Mouse (Mus musculus) liver, embryonic 12.5 days (tissue): ENCODE data around the gene Lep. TPM values are rescaled to one million over a fixed set of nuclear protein-coding genes. Genes with fewer than 3 reads are reported as not detected.

Experiments
- ATAC-seq: fragments of 200-750 bp; cut with Nextera tagmentation; 2 replicates; pipeline ENCODE4 v1.8.0; 2017; ENCODE audit warnings: moderate number of reproducible peaks, mild to moderate bottlenecking, moderate library complexity
- H3K27ac ChIP-seq: fragments of 300-500 bp; sonication (generic); 2 replicates; pipeline ENCODE4 v1.5.1; 2016; ENCODE audit warnings: mild to moderate bottlenecking
- H3K27me3 ChIP-seq: fragments of 300-500 bp; sonication (generic); replicated peaks from 2 replicates; pipeline ENCODE4 v1.6.1; 2016; ENCODE audit warnings: mild to moderate bottlenecking, moderate library complexity
- H3K36me3 ChIP-seq: fragments of 300-500 bp; sonication (generic); 2 replicates; pipeline ENCODE4 v1.6.1; 2016; ENCODE audit warnings: mild to moderate bottlenecking, moderate library complexity
- H3K4me1 ChIP-seq: fragments of 300-500 bp; sonication (generic); 2 replicates; pipeline ENCODE4 v1.6.1; 2016
- H3K4me2 ChIP-seq: fragments of 300-500 bp; sonication (generic); 2 replicates; pipeline ENCODE4 v1.6.1; 2016; ENCODE audit warnings: mild to moderate bottlenecking, moderate library complexity
- H3K4me3 ChIP-seq: fragments of 300-500 bp; sonication (generic); 2 replicates; pipeline ENCODE4 v1.5.1; 2016; ENCODE audit warnings: mild to moderate bottlenecking, moderate library complexity
- H3K9ac ChIP-seq: fragments of 300-500 bp; sonication (generic); 2 replicates; pipeline ENCODE4 v1.6.1; 2016; ENCODE audit warnings: mild to moderate bottlenecking, moderate library complexity
- H3K9me3 ChIP-seq: fragments of 300-500 bp; sonication (generic); replicated peaks from 2 replicates; pipeline ENCODE4 v1.6.1; 2016; ENCODE audit warnings: mild to moderate bottlenecking, moderate library complexity
- WGBS: fragments of 180-500 bp; shearing (Covaris S2); methylation state at CpG from one replicate; pipeline ENCODE4 v1.1.7; 2016; ENCODE audit not compliant: insufficient replicate concordance; 5-methylcytosine and 5-hydroxymethylcytosine counted together
- polyA plus RNA-seq: library from polyadenylated mRNA; unstranded; fragments of >200 nt; fragmentation: Nextera tagmentation; extraction: Ambion mirVana; gene quantifications from 2 replicates; pipeline ENCODE4 v1.2.1, GENCODE M21; 2016

The Lep gene
- polyA plus RNA-seq, 1 experiment from 2014 or later = not detected

DNA sequence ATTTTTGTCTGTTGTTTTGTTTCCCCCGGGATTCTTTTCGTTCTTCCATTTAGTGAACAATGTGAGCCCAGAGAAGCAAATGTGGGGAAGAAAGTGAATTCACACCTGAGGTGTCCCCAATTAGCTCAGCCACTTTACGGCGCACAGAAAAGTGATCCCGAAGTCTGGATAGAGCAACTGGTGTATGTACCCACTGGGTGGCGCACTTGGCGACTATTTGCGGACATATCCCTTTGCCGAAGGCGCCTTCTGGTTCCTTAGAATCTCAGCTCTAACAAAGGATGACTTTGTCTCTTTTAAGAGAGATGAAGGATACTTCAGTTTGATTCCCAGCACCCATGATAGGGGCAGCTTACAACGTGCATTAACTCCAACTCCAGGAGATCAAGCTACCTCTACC lies 32.9 kb downstream of the Lep start:
- no peak for ATAC-seq
- H3K4me1 ChIP-seq = no peaks in the 10 kb centered on the region
- no peaks in the 10 kb centered on the region for H3K27me3 ChIP-seq
- no peak overlapping the region for H3K4me2 ChIP-seq
- no peak overlapping the region for H3K9ac ChIP-seq
- no peak overlapping the region for H3K27ac ChIP-seq
- H3K4me3 ChIP-seq = no peak overlapping the region
- WGBS = 59% methylated on average over 11 of the region's 11 CpGs
- no peaks in the 10 kb centered on the region for H3K9me3 ChIP-seq
- no peaks in the 10 kb centered on the region for H3K36me3 ChIP-seq

DNA sequence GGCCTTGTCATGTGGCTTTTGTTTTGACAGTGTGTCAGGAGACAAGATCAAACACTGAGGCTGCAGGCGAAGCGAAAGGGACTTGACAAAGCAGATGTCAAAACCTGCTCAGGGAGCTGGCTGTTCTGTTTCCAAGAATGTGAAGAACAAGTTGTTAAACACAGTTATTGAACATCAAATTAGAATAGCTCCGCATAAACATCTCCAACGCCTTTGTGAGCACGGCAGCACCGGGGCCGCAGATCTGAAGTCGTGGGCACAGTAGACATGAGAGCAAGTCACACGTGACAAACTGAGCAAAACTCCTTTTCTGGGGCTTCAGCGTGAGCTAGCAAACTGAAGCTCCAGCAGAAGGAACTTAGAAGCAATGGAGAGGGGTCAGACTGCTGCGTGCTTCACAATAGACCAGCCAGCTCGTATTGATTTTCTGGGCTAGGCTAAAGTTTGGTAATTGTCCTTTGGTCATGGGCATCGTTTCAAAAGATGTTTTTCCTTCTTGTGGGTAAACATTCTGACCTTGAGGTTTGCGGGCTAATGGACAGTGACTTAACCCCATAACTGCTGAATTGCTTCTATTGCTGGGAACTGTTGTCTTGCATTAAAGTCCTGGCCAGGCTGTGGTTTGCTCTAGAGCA lies 39.6 kb downstream of the Lep start:
- Histone ChIP-seq H3K4me3 (no peak overlapping the region), H3K27me3 (no peaks in the 10 kb centered on the region), H3K9me3 (no peaks in the 10 kb centered on the region), H3K4me2 (no peak overlapping the region), H3K36me3 (no peaks in the 10 kb centered on the region), H3K27ac (no peak overlapping the region), H3K4me1 (0 out of 2 replicates have a peak, but pooled peaks cover 7% of the 10 kb centered on the region), H3K9ac (no peak overlapping the region)
- no peak for ATAC-seq
- WGBS = 59% methylated on average over 14 of the region's 14 CpGs

DNA sequence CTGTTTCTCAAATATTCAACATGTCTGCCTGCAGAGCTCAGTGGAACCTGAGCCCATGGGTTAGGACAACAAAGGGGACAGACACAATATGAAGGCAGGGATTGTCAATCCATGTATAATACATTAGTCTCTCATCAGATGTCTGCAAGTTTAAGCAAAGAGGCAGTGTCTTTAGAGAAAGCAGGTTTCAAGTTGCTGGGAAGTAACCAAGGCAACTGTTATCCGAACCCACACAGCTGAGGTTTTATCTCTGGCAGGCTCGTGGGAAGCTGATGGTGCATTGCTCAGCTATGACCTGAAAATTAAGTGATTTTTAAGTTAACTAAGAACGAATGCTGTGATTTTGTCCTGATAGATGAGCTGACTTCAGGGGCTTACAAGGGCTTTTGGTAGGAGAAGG lies 40.4 kb downstream of the Lep start:
- no peaks in the 10 kb centered on the region for H3K27me3 ChIP-seq
- no peak for ATAC-seq
- H3K27ac ChIP-seq = no peak overlapping the region
- H3K9me3 ChIP-seq = no peaks in the 10 kb centered on the region
- no peak overlapping the region for H3K9ac ChIP-seq
- H3K4me3 ChIP-seq = no peak overlapping the region
- no peak overlapping the region for H3K4me2 ChIP-seq
- 32% methylated on average over 3 of the region's 3 CpGs for WGBS
- no peaks in the 10 kb centered on the region for H3K36me3 ChIP-seq
- 0 out of 2 replicates have a peak, but pooled peaks cover 7% of the 10 kb centered on the region for H3K4me1 ChIP-seq

DNA sequence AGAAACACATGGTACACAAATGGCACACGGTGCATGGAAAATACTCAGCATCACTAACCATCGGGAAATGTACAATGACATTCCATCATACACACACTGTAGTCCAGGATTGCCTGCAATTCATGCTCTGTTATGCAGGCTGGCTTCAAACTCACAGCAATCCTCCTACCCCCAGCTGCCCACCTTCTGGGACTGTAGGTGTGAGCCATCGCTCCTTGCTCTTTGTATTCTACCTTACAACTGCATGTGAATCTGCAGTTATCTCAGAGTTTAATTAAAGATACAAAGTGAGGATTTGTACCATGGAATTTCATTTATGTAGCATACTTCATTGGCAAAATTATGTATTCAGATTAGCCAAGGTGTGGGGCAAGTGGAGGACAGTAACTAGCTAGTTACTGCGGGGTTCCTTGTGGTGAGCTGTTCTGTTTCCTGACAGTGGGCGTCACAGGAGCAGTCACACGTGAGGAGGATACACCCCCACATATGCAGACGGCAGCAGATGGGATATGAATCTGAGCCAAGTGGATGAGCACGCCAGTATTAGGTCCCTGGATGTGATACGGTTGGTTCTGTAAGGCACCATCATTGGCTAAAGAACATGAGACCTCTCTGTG lies 41.3 kb downstream of the Lep start:
- H3K4me2 ChIP-seq = no peak overlapping the region
- no peak overlapping the region for H3K4me3 ChIP-seq
- no peaks in the 10 kb centered on the region for H3K27me3 ChIP-seq
- no peaks in the 10 kb centered on the region for H3K36me3 ChIP-seq
- no peak for ATAC-seq
- 65% methylated on average over 9 of the region's 9 CpGs for WGBS
- no peaks in the 10 kb centered on the region for H3K9me3 ChIP-seq
- 0 out of 2 replicates have a peak, but pooled peaks cover 7% of the 10 kb centered on the region for H3K4me1 ChIP-seq
- no peak overlapping the region for H3K9ac ChIP-seq
- no peak overlapping the region for H3K27ac ChIP-seq

DNA sequence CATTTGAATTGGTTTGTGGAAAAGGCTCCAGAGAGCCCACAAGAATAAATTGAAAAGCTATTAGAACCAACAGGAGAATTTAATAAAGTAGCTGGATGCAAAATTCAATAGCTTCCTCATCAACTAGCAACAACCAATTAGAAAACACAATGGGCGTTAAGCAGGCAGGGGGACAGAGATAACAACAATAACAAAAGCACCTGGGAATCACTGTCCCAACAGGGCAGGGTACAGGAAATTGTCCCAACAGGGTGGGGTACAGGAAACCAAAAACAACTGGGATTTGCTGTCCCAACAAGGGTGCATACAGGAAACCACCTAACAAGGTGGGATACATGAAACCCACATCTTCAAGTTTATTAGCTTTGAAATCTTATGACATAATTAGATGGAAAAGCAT lies 48.4 kb downstream of the Lep start:
- WGBS = 38% methylated on average over 1 of the region's 1 CpGs

DNA sequence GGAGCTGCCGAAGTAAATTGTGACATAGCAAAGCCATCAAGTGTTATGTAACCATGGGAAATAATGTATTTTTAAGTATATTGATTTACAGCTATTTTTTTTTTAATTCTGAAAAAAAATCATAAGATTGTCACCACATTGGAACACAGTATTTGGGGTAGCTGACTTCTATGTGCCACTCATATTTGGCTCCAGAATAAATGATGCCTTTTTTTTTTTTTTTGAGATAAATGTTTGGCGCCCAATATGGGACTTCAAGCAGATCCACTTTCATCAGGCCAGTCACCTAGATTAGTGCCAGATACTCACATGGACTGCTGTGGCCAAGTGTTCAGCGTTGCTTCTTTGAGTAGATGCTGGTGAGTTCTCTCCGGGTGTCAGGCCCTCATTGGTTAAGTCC lies 51.5 kb downstream of the Lep start:
- Histone ChIP-seq H3K4me3 (no peak overlapping the region), H3K9me3 (peaks cover 5% of the 10 kb centered on the region; the same call in 1 of the 2 replicates), H3K4me2 (no peak overlapping the region), H3K36me3 (no peaks in the 10 kb centered on the region), H3K27me3 (no peaks in the 10 kb centered on the region), H3K9ac (no peak overlapping the region), H3K4me1 (no peaks in the 10 kb centered on the region), H3K27ac (no peak overlapping the region)
- WGBS = 73% methylated on average over 4 of the region's 4 CpGs
- ATAC-seq = no peak

More for the DNA sequence above, 48.4 kb downstream of the Lep start:
- no peak overlapping the region for H3K4me2 ChIP-seq
- no peaks in the 10 kb centered on the region for H3K27me3 ChIP-seq
- H3K4me1 ChIP-seq = no peaks in the 10 kb centered on the region
- H3K36me3 ChIP-seq = no peaks in the 10 kb centered on the region
- H3K9ac ChIP-seq = no peak overlapping the region
- H3K9me3 ChIP-seq = peaks cover 5% of the 10 kb centered on the region; the same call in 1 of the 2 replicates
- ATAC-seq = no peak
- no peak overlapping the region for H3K4me3 ChIP-seq
- H3K27ac ChIP-seq = no peak overlapping the region

DNA sequence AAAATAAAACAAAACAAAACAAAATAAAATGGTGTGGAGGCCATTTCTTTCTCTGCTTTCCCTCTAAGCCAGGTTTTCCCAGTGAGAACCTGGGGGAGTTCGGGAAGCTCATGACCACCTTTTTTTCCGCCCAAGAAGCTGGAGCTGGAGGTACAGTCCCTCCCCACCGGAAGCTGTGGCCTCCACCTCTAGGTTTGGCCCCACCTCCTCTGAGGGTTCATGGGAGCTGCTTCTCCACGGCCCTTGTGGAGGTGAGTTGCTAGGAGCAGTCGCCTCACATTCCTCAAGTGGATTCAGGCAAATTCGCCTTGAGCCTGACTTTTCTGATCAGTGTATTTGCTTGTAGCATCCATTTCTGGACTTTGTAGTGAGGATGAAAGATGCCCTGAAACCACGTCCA lies 55.7 kb downstream of the Lep start:
- H3K9ac ChIP-seq = no peak overlapping the region
- ATAC-seq = no peak
- no peaks in the 10 kb centered on the region for H3K4me1 ChIP-seq
- no peaks in the 10 kb centered on the region for H3K27me3 ChIP-seq
- peaks cover 5% of the 10 kb centered on the region; the same call in 1 of the 2 replicates for H3K9me3 ChIP-seq
- WGBS = 51% methylated on average over 7 of the region's 7 CpGs
- no peak overlapping the region for H3K4me2 ChIP-seq
- no peak overlapping the region for H3K27ac ChIP-seq
- H3K4me3 ChIP-seq = no peak overlapping the region
- H3K36me3 ChIP-seq = no peaks in the 10 kb centered on the region

DNA sequence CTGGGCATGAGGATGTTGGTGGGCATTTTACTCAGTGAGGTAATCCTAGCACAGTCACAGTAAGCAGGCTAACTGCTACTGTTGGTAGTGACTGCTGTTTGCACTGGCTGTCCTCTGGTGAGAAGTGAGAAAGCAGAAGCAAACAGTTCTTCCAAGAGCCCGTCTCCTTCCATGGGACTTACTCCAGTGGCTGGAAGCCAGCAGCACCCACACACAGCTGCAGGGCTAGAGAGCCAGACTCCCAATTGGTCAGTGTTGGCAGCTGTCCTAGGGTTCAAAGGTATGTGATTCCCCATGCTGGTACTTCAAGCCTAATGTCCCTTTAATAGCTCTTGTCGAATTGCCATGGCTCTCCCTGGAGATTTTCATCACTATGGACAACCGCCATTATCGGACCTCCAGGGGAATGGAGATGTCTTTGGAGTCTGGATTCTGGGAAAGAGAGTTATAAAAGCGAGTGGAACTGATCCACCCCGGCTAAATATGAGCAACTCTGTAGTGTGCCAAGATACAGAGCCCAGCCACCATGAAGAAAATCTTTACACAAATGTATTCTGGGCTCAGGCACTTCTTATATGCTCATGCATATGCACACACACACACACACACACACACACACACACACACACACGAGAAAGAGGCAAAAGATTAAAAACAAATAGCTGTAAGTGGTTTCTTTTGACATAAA lies 57.5 kb downstream of the Lep start:
- Histone ChIP-seq H3K4me2 (no peak overlapping the region), H3K9me3 (no peaks in the 10 kb centered on the region), H3K27ac (no peak overlapping the region), H3K27me3 (no peaks in the 10 kb centered on the region), H3K36me3 (no peaks in the 10 kb centered on the region), H3K4me1 (no peaks in the 10 kb centered on the region), H3K4me3 (no peak overlapping the region), H3K9ac (no peak overlapping the region)
- ATAC-seq = no peak
- WGBS = 63% methylated on average over 7 of the region's 7 CpGs

DNA sequence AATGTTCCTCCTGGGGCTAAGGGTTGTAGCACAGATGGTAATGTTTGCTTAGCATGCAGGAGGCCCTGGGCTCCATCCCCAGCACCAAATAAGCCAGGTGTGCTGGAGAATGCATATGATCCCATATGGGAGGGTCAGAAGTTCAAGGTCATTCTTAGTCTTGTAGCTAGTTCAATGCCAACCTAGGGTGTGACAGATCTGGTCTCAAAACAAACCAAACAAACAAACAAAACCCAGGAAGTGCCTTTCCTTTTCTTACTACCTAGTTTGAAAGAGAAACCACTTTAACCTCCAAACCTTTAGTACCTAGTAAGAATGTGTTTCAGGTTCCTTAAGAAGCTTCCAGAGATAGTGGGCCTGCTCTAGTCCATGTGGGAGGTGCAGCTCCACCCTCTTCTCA lies 58.2 kb downstream of the Lep start:
- Histone ChIP-seq H3K36me3 (no peaks in the 10 kb centered on the region), H3K9me3 (no peaks in the 10 kb centered on the region), H3K4me2 (no peak overlapping the region), H3K27ac (no peak overlapping the region), H3K4me3 (no peak overlapping the region), H3K4me1 (no peaks in the 10 kb centered on the region), H3K27me3 (no peaks in the 10 kb centered on the region), H3K9ac (no peak overlapping the region)
- ATAC-seq = no peak

DNA sequence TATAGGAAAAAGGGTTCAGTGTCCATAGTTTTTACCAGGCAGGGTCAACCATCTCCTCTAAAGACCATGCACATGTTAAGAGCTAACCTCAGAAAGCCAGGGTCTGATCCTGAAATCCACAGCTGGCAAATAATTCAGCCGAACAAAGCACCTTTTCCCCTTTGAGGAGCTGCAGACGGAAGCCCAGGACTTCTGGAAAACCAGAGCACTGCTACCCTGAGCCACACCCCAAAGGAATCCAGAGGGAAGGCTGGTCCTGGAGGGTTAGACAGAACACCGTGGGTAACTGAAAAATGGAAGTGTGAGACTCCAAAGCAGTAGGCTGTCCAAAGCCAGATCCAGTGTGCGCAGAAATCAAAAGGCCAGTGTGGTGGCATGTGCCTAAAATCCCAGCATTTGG lies 58.9 kb downstream of the Lep start:
- 65% methylated on average over 4 of the region's 4 CpGs for WGBS

DNA sequence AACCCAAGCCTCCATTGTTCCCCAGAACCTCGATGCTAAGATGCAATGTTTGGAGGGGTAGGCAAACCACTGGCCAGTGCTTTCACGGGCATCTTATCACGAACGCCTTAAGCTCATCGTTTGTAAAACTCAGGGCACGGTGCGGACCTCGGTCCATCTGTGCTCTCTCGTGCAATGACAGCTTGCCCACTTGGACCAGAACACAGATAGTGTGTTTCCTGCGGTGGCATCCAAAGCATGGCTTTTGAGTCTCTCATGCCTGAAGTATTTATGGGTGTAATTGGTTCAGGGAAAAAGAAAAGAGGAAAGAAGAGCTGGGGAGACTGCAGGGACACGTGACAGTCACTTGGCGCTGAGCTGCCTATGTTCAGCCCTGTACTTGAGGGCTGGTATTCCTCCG lies 60.0 kb downstream of the Lep start:
- no peaks in the 10 kb centered on the region for H3K27me3 ChIP-seq
- no peak for ATAC-seq
- H3K4me3 ChIP-seq = no peak overlapping the region
- WGBS = 79% methylated on average over 13 of the region's 13 CpGs
- no peaks in the 10 kb centered on the region for H3K4me1 ChIP-seq
- H3K9ac ChIP-seq = no peak overlapping the region
- H3K36me3 ChIP-seq = peaks cover 11% of the 10 kb centered on the region
- no peak overlapping the region for H3K4me2 ChIP-seq
- no peak overlapping the region for H3K27ac ChIP-seq
- H3K9me3 ChIP-seq = no peaks in the 10 kb centered on the region

More for the DNA sequence above, 58.9 kb downstream of the Lep start:
- ATAC-seq = no peak
- no peak overlapping the region for H3K4me3 ChIP-seq
- no peak overlapping the region for H3K27ac ChIP-seq
- peaks cover 2% of the 10 kb centered on the region for H3K36me3 ChIP-seq
- no peaks in the 10 kb centered on the region for H3K9me3 ChIP-seq
- no peaks in the 10 kb centered on the region for H3K27me3 ChIP-seq
- no peaks in the 10 kb centered on the region for H3K4me1 ChIP-seq
- H3K9ac ChIP-seq = no peak overlapping the region
- no peak overlapping the region for H3K4me2 ChIP-seq
